Mouse (Mus musculus): ENCODE results near the gene March9. TPM values are rescaled to one million over a fixed set of nuclear protein-coding genes. Genes with fewer than 3 reads are reported as not detected.

Gene March9
- polyA plus RNA-seq, 2 experiments = 0.07 TPM; not detected in 1

- peak overlapping the region; percentile 35; the same call in 1 of the 2 replicates for H3K9ac ChIP-seq (replicated peaks)
- peak overlapping the region; percentile 44 for H3K27ac ChIP-seq
- peak overlapping the region; percentile 75 for H3K4me2 ChIP-seq (ENCODE audit: low read depth)
- DNase-seq (ENCODE audit: low read depth in 3 of 3, low spot score in 3 of 3) (no peak), ATAC-seq (ENCODE audit: insufficient read depth) (no peak)
- TF ChIP-seq CTCF (IDR thresholded peaks at IDR 0.05; ENCODE audit: low read depth) = no peak
- H3K4me3 ChIP-seq (ENCODE audit: insufficient read depth in 1 of 2, low read depth in 2 of 2, low read length in 2 of 2) = peak overlapping the region in 1 of 2 experiments; percentile 59; a peak in 2 of 4 replicates
- H3K9me3 ChIP-seq (ENCODE audit: control insufficient read depth, low read length) = no peaks in the 10 kb centered on the region
- peaks cover 4 to 27% of the 10 kb centered on the region in 2 experiments; a peak in 3 of 4 replicates for H3K4me1 ChIP-seq (replicated peaks; ENCODE audit: control insufficient read depth in 2 of 2, insufficient read depth in 2 of 2, low read length in 1 of 2)
- H3K27me3 ChIP-seq (ENCODE audit: control insufficient read depth, insufficient read depth, low read length) = no peaks in the 10 kb centered on the region
- H3K36me3 ChIP-seq (replicated peaks; ENCODE audit: control insufficient read depth, insufficient read depth, low read depth) = peaks cover 31% of the 10 kb centered on the region
- WGBS (ENCODE audit: insufficient replicate concordance) = 44% methylated on average over 9 of the region's 9 CpGs
Measured at GRCm38 (mm10) chr10:127068360-127069038, 8.5 kb upstream of the March9 start.

GRCm38 (mm10) chr10:127066519-127067018 lies 6.6 kb upstream of the March9 start:
- Histone ChIP-seq H3K36me3 (replicated peaks; ENCODE audit: control insufficient read depth, insufficient read depth, low read depth) (peaks cover 31% of the 10 kb centered on the region), H3K27me3 (ENCODE audit: control insufficient read depth, insufficient read depth, low read length) (peaks cover 11% of the 10 kb centered on the region), H3K4me2 (ENCODE audit: low read depth) (no peak overlapping the region), H3K9me3 (ENCODE audit: control insufficient read depth, low read length) (no peaks in the 10 kb centered on the region), H3K4me3 (ENCODE audit: insufficient read depth in 1 of 2, low read depth in 2 of 2, low read length in 2 of 2) (no peak overlapping the region), H3K4me1 (replicated peaks; ENCODE audit: control insufficient read depth in 2 of 2, insufficient read depth in 2 of 2, low read length in 1 of 2) (peaks cover 8 to 30% of the 10 kb centered on the region in 2 experiments; a peak in 3 of 4 replicates), H3K27ac (no peak overlapping the region), H3K9ac (replicated peaks) (no peak overlapping the region)
- 84% methylated on average over 14 of the region's 14 CpGs for WGBS (ENCODE audit: insufficient replicate concordance)
- no peak for ATAC-seq (ENCODE audit: insufficient read depth)
- no peak for TF ChIP-seq CTCF (IDR thresholded peaks at IDR 0.05; ENCODE audit: low read depth)
- no peak for TF ChIP-seq EP300 (IDR thresholded peaks at IDR 0.05; ENCODE audit: low read depth)
- no peak for DNase-seq (ENCODE audit: low read depth in 3 of 3, low spot score in 3 of 3)

GRCm38 (mm10) chr10:127065981-127066380 lies 6.0 kb upstream of the March9 start:
- peaks cover 31% of the 10 kb centered on the region for H3K36me3 ChIP-seq (replicated peaks; ENCODE audit: control insufficient read depth, insufficient read depth, low read depth)
- ATAC-seq (ENCODE audit: insufficient read depth) (no peak), DNase-seq (ENCODE audit: low read depth in 3 of 3, low spot score in 3 of 3) (no peak)
- H3K9ac ChIP-seq (replicated peaks) = no peak overlapping the region
- H3K27ac ChIP-seq = no peak overlapping the region
- TF ChIP-seq EP300 (IDR thresholded peaks at IDR 0.05; ENCODE audit: low read depth) (no peak), CTCF (IDR thresholded peaks at IDR 0.05; ENCODE audit: low read depth) (no peak)
- peaks cover 17% of the 10 kb centered on the region for H3K27me3 ChIP-seq (ENCODE audit: control insufficient read depth, insufficient read depth, low read length)
- 43% methylated on average over 9 of the region's 9 CpGs for WGBS (ENCODE audit: insufficient replicate concordance)
- no peak overlapping the region for H3K4me3 ChIP-seq (ENCODE audit: insufficient read depth in 1 of 2, low read depth in 2 of 2, low read length in 2 of 2)
- H3K4me1 ChIP-seq (replicated peaks; ENCODE audit: control insufficient read depth in 2 of 2, insufficient read depth in 2 of 2, low read length in 1 of 2) = peaks cover 8 to 26% of the 10 kb centered on the region in 2 experiments; a peak in 3 of 4 replicates
- no peaks in the 10 kb centered on the region for H3K9me3 ChIP-seq (ENCODE audit: control insufficient read depth, low read length)
- no peak overlapping the region for H3K4me2 ChIP-seq (ENCODE audit: low read depth)

GRCm38 (mm10) chr10:127063913-127064870 lies 4.2 kb upstream of the March9 start:
- H3K27me3 ChIP-seq (ENCODE audit: control insufficient read depth, insufficient read depth, low read length) = peaks cover 35% of the 10 kb centered on the region
- H3K4me3 ChIP-seq (ENCODE audit: insufficient read depth in 1 of 2, low read depth in 2 of 2, low read length in 2 of 2) = peak overlapping the region; percentile 79 to 89
- peak overlapping the region; percentile 52 for H3K27ac ChIP-seq
- WGBS (ENCODE audit: insufficient replicate concordance) = 12% methylated on average over 37 of the region's 37 CpGs
- no peak for DNase-seq (ENCODE audit: low read depth in 3 of 3, low spot score in 3 of 3)
- H3K9me3 ChIP-seq (ENCODE audit: control insufficient read depth, low read length) = no peaks in the 10 kb centered on the region
- ATAC-seq (ENCODE audit: insufficient read depth) = peak; percentile 1; the same call in 1 of the 2 replicates
- H3K4me1 ChIP-seq (replicated peaks; ENCODE audit: control insufficient read depth in 2 of 2, insufficient read depth in 2 of 2, low read length in 1 of 2) = peaks cover 8 to 22% of the 10 kb centered on the region in 2 experiments; a peak in 3 of 4 replicates
- H3K4me2 ChIP-seq (ENCODE audit: low read depth) = peak overlapping the region; percentile 93
- peaks cover 31% of the 10 kb centered on the region for H3K36me3 ChIP-seq (replicated peaks; ENCODE audit: control insufficient read depth, insufficient read depth, low read depth)
- peak overlapping the region; percentile 77 for H3K9ac ChIP-seq (replicated peaks)
- TF ChIP-seq EP300 (IDR thresholded peaks at IDR 0.05; ENCODE audit: low read depth) = no peak
- no peak for TF ChIP-seq CTCF (IDR thresholded peaks at IDR 0.05; ENCODE audit: low read depth)
